Mouse (Mus musculus): ENCODE measurements around the gene Mei1.

GRCm38 (mm10) chr15:82147611-82148111 lies 77.9 kb downstream of the Mei1 start:
- no peak for TF ChIP-seq CTCF (IDR thresholded peaks at IDR 0.05; ENCODE audit: low read depth)
- TF ChIP-seq EP300 (IDR thresholded peaks at IDR 0.05; ENCODE audit: low read depth) = no peak

Data from heart, postnatal 0 days (tissue).